Mouse (Mus musculus) heart, embryonic 11.5 days (tissue): ENCODE measurements around the gene Fus. TPM values are rescaled to one million over a fixed set of nuclear protein-coding genes. Genes with fewer than 3 reads are reported as not detected.
"Not testable (repeated sequence)": the region's sequence is repeated elsewhere in the genome, so short reads cannot be mapped to it uniquely, and the experiment has no call there.

Experiments
- ATAC-seq: fragments of 200-750 bp; cut with Nextera tagmentation; replicated peaks from 2 replicates; pipeline ENCODE4 v1.8.0; 2017; ENCODE audit warnings: moderate library complexity; ENCODE audit not compliant: insufficient number of reproducible peaks, low FRiP score, low TSS enrichment
- H3K27ac ChIP-seq: fragments of 300-500 bp; sonication (generic); 2 replicates; pipeline ENCODE4 v1.5.1; 2014; ENCODE audit warnings: mild to moderate bottlenecking, low read depth, low read length
- H3K27me3 ChIP-seq: fragments of 300-500 bp; sonication (generic); 2 replicates; pipeline ENCODE4 v1.6.1; 2014; ENCODE audit warnings: mild to moderate bottlenecking, low read length, mixed read lengths; ENCODE audit not compliant: control insufficient read depth, insufficient read depth
- H3K36me3 ChIP-seq: fragments of 300-500 bp; sonication (generic); 2 replicates; pipeline ENCODE4 v1.6.1; 2014; ENCODE audit warnings: mild to moderate bottlenecking, low read length, moderate library complexity, mixed read lengths; ENCODE audit not compliant: control insufficient read depth, insufficient read depth
- H3K4me1 ChIP-seq: fragments of 300-500 bp; sonication (generic); 2 replicates; pipeline ENCODE4 v1.6.1; 2014; ENCODE audit warnings: low read length; ENCODE audit not compliant: control insufficient read depth, insufficient read depth
- H3K4me2 ChIP-seq: fragments of 300-500 bp; sonication (generic); 2 replicates; pipeline ENCODE4 v1.6.1; 2014; ENCODE audit warnings: mild to moderate bottlenecking, moderate library complexity
- H3K4me3 ChIP-seq: fragments of 300-500 bp; sonication (generic); 2 replicates; pipeline ENCODE4 v1.5.1; 2014; ENCODE audit warnings: low read depth, low read length
- H3K9ac ChIP-seq: fragments of 300-500 bp; sonication (generic); 2 replicates; pipeline ENCODE4 v1.6.1; 2014; ENCODE audit warnings: mild to moderate bottlenecking, low read depth, low read length, moderate library complexity
- H3K9me3 ChIP-seq: fragments of 300-500 bp; sonication (generic); replicated peaks from 2 replicates; pipeline ENCODE4 v1.6.1; 2016; ENCODE audit warnings: low read length; ENCODE audit not compliant: control insufficient read depth
- WGBS: fragments of 180-500 bp; shearing (Covaris S2); extraction: QIAGEN DNeasy Blood & Tissue Kit; methylation state at CpG from one replicate; pipeline ENCODE4 v1.1.7; 2014; ENCODE audit not compliant: insufficient replicate concordance; 5-methylcytosine and 5-hydroxymethylcytosine counted together
- polyA plus RNA-seq: library from polyadenylated mRNA; unstranded; fragments of >200 nt; fragmentation: Nextera tagmentation; extraction: Ambion mirVana; gene quantifications from 2 replicates; pipeline ENCODE4 v1.2.1, GENCODE M21; 2014

Gene Fus
- polyA plus RNA-seq, 1 experiment from 2014 or later: 40.3 TPM

DNA sequence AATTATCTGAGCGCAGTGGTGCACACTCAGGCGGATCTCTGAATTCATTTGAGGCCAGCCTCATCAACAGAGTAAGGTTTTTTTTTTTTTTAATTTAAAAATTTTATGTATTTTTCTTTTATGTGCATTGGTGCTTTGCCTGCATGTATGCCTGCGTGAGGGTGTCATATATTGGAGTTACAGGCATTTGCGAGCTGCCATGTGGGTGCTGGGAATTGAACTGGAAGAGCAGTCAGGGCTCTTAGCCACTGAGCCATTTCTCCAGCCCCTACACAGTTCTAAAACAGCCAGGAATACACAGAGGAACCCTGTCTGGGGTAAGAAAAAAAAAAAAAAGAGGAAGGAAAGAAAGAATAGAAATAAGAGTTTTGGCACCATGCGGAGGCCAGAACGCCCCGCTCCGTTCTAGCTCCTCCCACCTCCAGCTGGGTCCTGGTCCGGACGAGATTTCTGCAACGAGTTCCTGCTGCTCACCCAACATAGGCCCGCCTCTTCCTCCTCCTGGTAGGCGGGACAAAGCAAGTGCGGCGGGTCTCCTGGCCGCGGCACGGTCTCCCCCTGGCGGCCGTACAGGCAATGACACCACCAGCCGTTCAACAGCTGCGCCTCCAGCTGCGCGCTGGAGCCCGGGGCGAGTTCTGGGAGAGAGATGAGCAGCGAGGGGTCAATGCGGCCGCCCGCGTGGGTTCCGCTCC lies 32.1 kb upstream of the Fus start:
- peak overlapping the region; percentile 85 for H3K9ac ChIP-seq
- peak; percentile 92 for ATAC-seq
- H3K36me3 ChIP-seq: no peaks in the 10 kb centered on the region
- H3K27me3 ChIP-seq: 0 out of 2 replicates have a peak, but pooled peaks cover 3% of the 10 kb centered on the region
- WGBS: 7% methylated on average over 32 of the region's 32 CpGs
- no peaks in the 10 kb centered on the region for H3K9me3 ChIP-seq
- H3K27ac ChIP-seq: no peak overlapping the region
- peak overlapping the region; percentile 96 for H3K4me2 ChIP-seq
- peak overlapping the region; percentile 65 for H3K4me3 ChIP-seq
- peaks cover 5% of the 10 kb centered on the region; the same call in 1 of the 2 replicates for H3K4me1 ChIP-seq

DNA sequence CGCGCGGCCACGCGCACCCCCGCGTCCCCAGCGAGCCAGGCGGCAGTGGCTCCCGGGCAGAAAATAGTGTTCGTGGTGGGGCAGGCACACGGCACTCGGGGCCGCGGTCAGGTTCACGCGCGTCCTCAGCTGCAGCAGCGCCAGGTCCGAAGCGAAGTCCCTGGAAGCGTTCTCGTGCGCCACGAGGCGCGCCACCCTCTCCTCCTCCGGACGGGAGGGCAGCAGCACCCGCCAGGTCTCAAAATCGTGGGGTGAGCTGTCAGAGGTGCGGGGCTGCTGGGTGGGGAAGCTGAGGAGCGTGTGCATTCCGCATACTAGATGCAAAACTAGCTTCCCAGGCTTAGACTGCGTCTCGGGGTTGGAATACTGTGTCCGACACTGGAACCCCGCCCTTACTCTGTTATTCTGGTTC lies 31.5 kb upstream of the Fus start:
- H3K4me3 ChIP-seq: peak overlapping the region; percentile 65
- peak; percentile 41 for ATAC-seq
- H3K27ac ChIP-seq: 0 out of 2 replicates have a peak overlapping the region, but pooled peaks have one; percentile 35
- H3K4me2 ChIP-seq: peak overlapping the region; percentile 96
- H3K4me1 ChIP-seq: peaks cover 5% of the 10 kb centered on the region; the same call in 1 of the 2 replicates
- peak overlapping the region; percentile 85 for H3K9ac ChIP-seq
- H3K9me3 ChIP-seq: no peaks in the 10 kb centered on the region
- no peaks in the 10 kb centered on the region for H3K27me3 ChIP-seq
- H3K36me3 ChIP-seq: no peaks in the 10 kb centered on the region
- under 1% methylated on average over 38 of the region's 38 CpGs for WGBS

DNA sequence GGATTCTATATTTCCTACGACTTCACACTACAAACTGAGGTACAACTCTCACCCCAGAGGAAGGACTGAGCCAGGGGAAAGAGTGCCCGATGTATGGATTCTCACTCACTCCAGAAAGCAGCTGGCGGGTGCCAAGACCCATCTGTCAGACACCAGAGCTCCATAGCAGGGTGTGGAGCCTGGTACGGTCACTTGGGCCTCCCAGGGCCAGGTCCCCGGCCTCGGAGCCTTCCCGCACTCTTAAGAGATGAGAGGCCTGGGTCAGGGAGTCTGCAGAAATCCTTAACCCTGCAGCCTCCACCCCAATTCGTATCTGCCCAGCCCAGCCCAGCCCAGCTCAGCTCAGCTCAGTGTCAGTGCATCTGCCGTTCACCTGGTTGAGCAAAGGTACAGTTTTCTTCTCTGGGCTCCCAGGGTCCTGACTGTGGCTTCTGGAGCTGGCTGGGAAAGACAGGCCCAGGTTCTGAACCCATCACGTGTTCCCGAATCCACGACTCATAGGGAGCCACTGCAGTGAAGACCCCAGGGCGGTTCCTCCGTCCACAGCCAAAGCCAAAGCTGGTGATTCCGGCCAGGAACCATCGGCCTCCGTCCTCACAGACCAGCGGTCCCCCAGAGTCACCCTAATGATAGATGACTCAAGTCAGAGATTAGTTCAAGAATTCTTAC lies 30.9 kb upstream of the Fus start:
- Histone ChIP-seq H3K27me3 (no peaks in the 10 kb centered on the region), H3K4me3 (peak overlapping the region; percentile 65), H3K4me2 (peak overlapping the region; percentile 96), H3K4me1 (peaks cover 5% of the 10 kb centered on the region; the same call in 1 of the 2 replicates), H3K27ac (no peak overlapping the region), H3K9me3 (no peaks in the 10 kb centered on the region), H3K36me3 (no peaks in the 10 kb centered on the region), H3K9ac (peak overlapping the region; percentile 85)
- ATAC-seq: no peak
- 53% methylated on average over 18 of the region's 18 CpGs for WGBS

DNA sequence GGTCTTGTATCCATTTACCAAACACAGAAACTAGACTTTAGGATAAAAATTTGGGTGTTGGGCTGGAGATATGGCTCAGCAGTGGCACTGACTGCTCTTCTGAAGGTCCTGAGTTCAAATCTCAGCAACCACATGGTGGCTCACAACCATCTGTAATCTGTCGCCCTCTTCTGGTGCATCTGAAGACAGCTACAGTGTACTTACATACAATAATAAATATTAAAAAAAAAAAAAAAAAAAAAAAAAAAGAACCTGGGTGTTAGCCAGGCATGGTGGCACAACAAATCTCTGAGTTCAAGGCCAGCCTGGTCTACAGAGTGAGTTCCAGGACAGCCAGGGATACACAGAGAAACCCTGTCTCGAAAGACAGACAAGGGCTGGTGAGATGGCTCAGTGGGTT lies 25.2 kb upstream of the Fus start:
- 53% methylated on average over 2 of the region's 2 CpGs for WGBS

DNA sequence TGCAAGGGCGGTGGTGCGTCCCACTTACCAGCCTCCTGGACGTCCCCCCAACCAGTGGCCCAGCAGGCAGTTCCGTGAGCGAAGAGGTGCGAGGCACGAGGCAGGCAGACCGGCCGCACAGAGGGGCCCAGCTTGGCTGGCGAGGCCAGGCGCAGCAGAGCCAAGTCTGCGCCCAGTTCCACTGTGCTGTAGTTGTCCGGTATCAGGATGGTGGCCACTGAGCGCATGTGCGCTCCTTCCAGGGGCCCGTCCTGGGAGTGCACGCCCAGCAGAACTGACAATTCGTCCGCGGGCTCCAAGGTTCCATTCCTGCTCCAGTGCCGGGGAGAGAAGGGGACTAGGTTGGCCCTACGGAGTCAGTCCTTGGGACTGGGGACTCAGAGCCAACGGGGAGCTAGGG lies 22.6 kb upstream of the Fus start:
- 7% methylated on average over 23 of the region's 23 CpGs for WGBS
- H3K9ac ChIP-seq: 0 out of 2 replicates have a peak overlapping the region, but pooled peaks have one; percentile 24
- peak overlapping the region; percentile 57 for H3K4me2 ChIP-seq
- H3K27ac ChIP-seq: no peak overlapping the region
- H3K36me3 ChIP-seq: no peaks in the 10 kb centered on the region
- H3K9me3 ChIP-seq: no peaks in the 10 kb centered on the region
- H3K27me3 ChIP-seq: peaks cover 30% of the 10 kb centered on the region
- ATAC-seq: no peak
- H3K4me3 ChIP-seq: peak overlapping the region; percentile 21; the same call in 1 of the 2 replicates
- H3K4me1 ChIP-seq: peaks cover 5% of the 10 kb centered on the region; the same call in 1 of the 2 replicates

More for the DNA sequence above, 25.2 kb upstream of the Fus start:
- not testable (repeated sequence) for H3K4me1 ChIP-seq, ATAC-seq, H3K4me3 ChIP-seq, H3K9me3 ChIP-seq, H3K27ac ChIP-seq, H3K36me3 ChIP-seq, H3K9ac ChIP-seq, H3K4me2 ChIP-seq
- peaks cover 30% of the 10 kb centered on the region for H3K27me3 ChIP-seq

DNA sequence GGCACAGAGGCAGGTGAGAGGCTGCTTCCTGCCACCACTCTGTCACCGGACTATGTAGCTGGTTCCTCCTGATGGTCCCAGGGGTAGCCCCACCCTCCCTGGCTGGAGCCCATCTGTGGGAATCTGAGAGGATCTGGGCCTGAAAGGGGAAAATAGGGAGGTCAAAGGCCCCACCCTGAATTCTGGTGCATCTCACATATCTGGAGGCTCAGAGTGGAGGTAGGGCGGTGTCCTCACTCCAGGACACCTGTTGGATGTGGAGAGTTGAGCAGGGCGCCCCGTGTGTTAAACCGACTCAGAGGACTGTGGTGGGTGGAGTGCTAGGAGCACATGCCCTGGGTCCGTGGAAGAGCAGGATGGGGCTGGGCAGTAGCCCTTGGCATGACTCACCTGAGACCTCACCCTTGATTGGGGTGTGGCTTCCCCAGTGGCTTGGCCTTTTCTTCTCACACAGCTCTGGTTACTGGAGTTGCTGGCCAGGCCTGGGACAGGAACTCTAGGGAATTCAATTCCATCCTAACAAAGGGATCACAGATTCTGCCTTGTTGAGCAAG lies 20.7 kb upstream of the Fus start, which contains the start of gene Prss36:
Prss36 (minus strand) TSS at position 256 of the 554 bp plus-strand sequence.
- Histone ChIP-seq H3K9me3 (no peaks in the 10 kb centered on the region), H3K4me2 (no peak within 1 kb of the TSS), H3K9ac (no peak within 1 kb of the TSS), H3K27ac (no peak within 1 kb of the TSS), H3K4me3 (no peak within 1 kb of the TSS), H3K27me3 (peaks cover 30% of the 10 kb centered on the region), H3K36me3 (no peaks in the 10 kb centered on the region), H3K4me1 (peaks cover 5% of the 10 kb centered on the region; the same call in 1 of the 2 replicates)
- WGBS: 77% methylated on average over 6 of the region's 6 CpGs
- no peak for ATAC-seq

DNA sequence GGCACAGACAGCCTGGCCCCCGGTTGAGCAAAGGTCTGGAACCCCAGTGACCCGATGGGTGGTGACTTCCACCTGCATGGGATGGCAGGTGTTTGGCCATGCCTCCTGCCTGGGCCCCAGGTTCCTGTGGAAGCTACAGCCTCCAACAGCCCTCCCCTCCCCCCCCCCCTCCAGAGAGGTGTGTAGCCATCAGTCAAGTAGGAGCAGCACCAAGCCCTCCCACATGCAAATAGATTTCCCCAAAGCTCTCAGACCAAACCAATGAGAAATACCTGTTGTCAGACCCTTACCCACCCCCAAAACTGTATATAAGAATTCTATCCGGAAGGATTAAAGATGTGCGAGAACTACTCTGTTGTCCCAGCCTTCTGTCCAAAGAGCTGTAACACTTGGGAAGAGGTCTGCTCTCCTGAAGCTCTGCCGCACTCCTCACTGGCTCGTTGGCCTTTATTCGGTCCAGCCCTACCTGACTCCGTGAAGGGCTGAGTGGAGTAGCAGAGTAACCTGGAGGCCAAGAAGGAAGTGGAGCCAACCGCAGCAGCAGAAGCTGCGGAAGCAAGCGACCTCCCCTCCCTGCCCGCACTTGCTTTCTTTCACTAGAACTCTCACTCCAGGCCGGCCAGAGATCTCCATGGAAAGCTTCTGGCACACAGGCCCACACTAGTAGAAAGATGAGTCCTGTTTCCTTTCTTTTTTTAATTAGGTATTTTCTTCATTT lies 14.2 kb upstream of the Fus start:
- no peak overlapping the region for H3K4me2 ChIP-seq
- ATAC-seq: no peak

DNA sequence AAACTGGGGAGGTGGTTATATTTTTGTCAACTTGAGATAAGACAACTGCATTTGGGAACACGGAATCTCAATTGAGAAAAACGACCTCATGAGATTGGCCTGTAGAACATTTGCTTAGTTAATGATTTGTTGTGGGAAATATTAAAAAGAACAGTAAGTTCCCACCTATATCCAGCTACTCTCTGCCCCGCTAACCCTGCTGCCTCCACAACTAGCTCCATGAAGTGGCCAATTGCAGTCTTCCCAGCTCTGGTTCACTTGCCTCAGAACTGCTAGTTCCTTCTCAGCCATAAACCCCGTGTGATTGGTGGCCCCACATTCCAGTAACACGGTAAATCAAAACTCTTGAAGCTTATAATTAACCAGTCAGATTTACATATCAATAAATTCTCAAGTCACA lies 7.9 kb upstream of the Fus start:
- no peaks in the 10 kb centered on the region for H3K9me3 ChIP-seq
- WGBS: 61% methylated on average over 5 of the region's 5 CpGs
- no peak for ATAC-seq
- H3K27me3 ChIP-seq: no peaks in the 10 kb centered on the region
- H3K4me2 ChIP-seq: no peak overlapping the region
- H3K27ac ChIP-seq: no peak overlapping the region
- no peaks in the 10 kb centered on the region for H3K4me1 ChIP-seq
- H3K4me3 ChIP-seq: no peak overlapping the region
- no peaks in the 10 kb centered on the region for H3K36me3 ChIP-seq
- H3K9ac ChIP-seq: no peak overlapping the region

More for the DNA sequence above, 14.2 kb upstream of the Fus start:
- Histone ChIP-seq H3K36me3 (no peaks in the 10 kb centered on the region), H3K27me3 (no peaks in the 10 kb centered on the region; the same call in 1 of the 2 replicates), H3K9me3 (no peaks in the 10 kb centered on the region), H3K4me3 (no peak overlapping the region), H3K27ac (no peak overlapping the region), H3K9ac (no peak overlapping the region), H3K4me1 (no peaks in the 10 kb centered on the region)
- 31% methylated on average over 13 of the region's 13 CpGs for WGBS
